Comparison of ENCODE assay signal across 9 mouse cellular contexts in the genomic region with DNA sequence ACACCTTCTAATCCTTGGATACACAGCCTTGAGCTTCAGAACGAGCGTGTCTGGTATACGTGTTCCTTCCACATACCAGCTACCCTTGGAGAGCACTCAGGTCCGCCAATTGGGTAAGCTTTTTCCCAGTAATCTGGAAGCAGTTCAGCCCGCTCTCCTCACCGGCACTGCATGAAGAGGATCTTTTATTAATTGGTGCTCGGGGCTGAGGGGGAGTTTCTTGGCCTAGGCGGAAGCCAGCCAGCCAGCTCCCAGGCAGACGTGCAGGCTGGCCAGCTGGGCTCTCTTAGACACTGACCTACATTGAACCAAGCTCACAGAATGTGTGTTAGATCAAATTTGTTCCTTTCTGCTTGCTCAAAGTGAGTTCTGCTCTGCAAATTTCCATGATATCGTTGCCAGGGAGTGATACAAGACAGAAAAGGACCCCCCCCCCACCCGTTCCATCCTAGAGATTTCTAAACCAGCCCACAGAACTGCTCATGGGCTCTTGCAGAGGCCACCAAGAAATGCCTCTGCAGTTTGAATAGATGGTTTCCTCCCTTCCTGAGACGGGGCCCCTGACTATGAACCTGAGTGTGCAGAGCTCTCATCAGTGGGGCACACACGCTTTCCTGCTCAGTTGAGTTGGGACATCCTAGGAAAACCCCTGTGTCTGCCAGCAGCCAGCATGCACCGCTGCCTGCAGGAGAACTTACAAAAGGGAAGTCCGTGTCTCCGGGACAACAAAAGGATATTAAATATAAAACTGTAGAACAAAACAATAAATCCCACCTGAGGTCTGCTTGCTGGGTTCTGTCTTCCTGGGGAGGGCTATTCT.
DNase-seq lines count a peak whose midpoint lies in the region; ATAC-seq lines count a peak whose summit lies in the region.
"Had no signal": no experiment of that assay in that cellular context is flagged by ENCODE, and none has a peak within 500 bp of the region (broad histone marks: within the 10 kb centered on the region; RNA-seq: fewer than 3 reads in every experiment).

No protein-coding gene starts in this region.

- H3K36me3 ChIP-seq in embryonic facial prominence, embryonic 13.5 days, result no peaks in the 10 kb centered on the region
- no peaks in the 10 kb centered on the region for H3K36me3 ChIP-seq in kidney, embryonic 14.5 days (ENCODE audit: control insufficient read depth, insufficient read depth, low read length)
- no peaks in the 10 kb centered on the region for H3K36me3 ChIP-seq in limb, embryonic 12.5 days
- no peaks in the 10 kb centered on the region for H3K36me3 ChIP-seq in midbrain, embryonic 16.5 days (ENCODE audit: control insufficient read depth, insufficient read depth, low read length)
- H3K36me3 ChIP-seq: liver, embryonic 15.5 days had no signal

- no peak overlapping the region for H3K4me3 ChIP-seq in embryonic facial prominence, embryonic 13.5 days
- H3K4me3 ChIP-seq in kidney, embryonic 14.5 days (ENCODE audit: low read length), result no peak overlapping the region
- H3K4me3 ChIP-seq in limb, embryonic 12.5 days (replicated peaks), result no peak overlapping the region
- no peak overlapping the region for H3K4me3 ChIP-seq in midbrain, embryonic 16.5 days (ENCODE audit: low read depth, low read length)
- H3K4me3 ChIP-seq: liver, embryonic 15.5 days had no signal

- no peaks in the 10 kb centered on the region for H3K9me3 ChIP-seq in embryonic facial prominence, embryonic 13.5 days
- H3K9me3 ChIP-seq in kidney, embryonic 14.5 days (ENCODE audit: control insufficient read depth, low read length), result no peaks in the 10 kb centered on the region
- no peaks in the 10 kb centered on the region for H3K9me3 ChIP-seq in limb, embryonic 12.5 days
- no peaks in the 10 kb centered on the region for H3K9me3 ChIP-seq in midbrain, embryonic 16.5 days (replicated peaks; ENCODE audit: control insufficient read depth, low read length, poor library complexity, severe bottlenecking)
- H3K9me3 ChIP-seq: liver, embryonic 15.5 days had no signal

- H3K9ac ChIP-seq in embryonic facial prominence, embryonic 13.5 days, result no peak overlapping the region
- no peak overlapping the region for H3K9ac ChIP-seq in kidney, embryonic 14.5 days (ENCODE audit: low read depth, low read length)
- no peak overlapping the region for H3K9ac ChIP-seq in limb, embryonic 12.5 days (replicated peaks)
- no peak overlapping the region for H3K9ac ChIP-seq in midbrain, embryonic 16.5 days (ENCODE audit: low read depth, low read length)
- H3K9ac ChIP-seq: liver, embryonic 15.5 days had no signal

- H3K4me1 ChIP-seq in embryonic facial prominence, embryonic 13.5 days, result peaks cover 42% of the 10 kb centered on the region
- H3K4me1 ChIP-seq in kidney, embryonic 14.5 days (ENCODE audit: control insufficient read depth, insufficient read depth, low read length), result peaks cover 4% of the 10 kb centered on the region; the same call in 1 of the 2 replicates
- peaks cover 27% of the 10 kb centered on the region for H3K4me1 ChIP-seq in limb, embryonic 12.5 days (replicated peaks)
- peaks cover 14% of the 10 kb centered on the region; the same call in 1 of the 2 replicates for H3K4me1 ChIP-seq in midbrain, embryonic 16.5 days (ENCODE audit: control insufficient read depth, insufficient read depth, low read length)
- H3K4me1 ChIP-seq: liver, embryonic 15.5 days had no signal

- 42% methylated on average over 16 of the region's 16 CpGs for WGBS in embryonic facial prominence, embryonic 13.5 days
- WGBS in kidney, embryonic 14.5 days, result 51% methylated on average over 16 of the region's 16 CpGs
- WGBS in limb, embryonic 12.5 days, result 55% methylated on average over 16 of the region's 16 CpGs
- WGBS in midbrain, embryonic 16.5 days, result 31% methylated on average over 16 of the region's 16 CpGs

- H3K27me3 ChIP-seq in embryonic facial prominence, embryonic 13.5 days, result no peaks in the 10 kb centered on the region
- no peaks in the 10 kb centered on the region for H3K27me3 ChIP-seq in kidney, embryonic 14.5 days (ENCODE audit: control insufficient read depth, insufficient read depth, low read length)
- no peaks in the 10 kb centered on the region for H3K27me3 ChIP-seq in limb, embryonic 12.5 days
- 0 out of 2 replicates have a peak, but pooled peaks cover 2% of the 10 kb centered on the region for H3K27me3 ChIP-seq in midbrain, embryonic 16.5 days (ENCODE audit: control insufficient read depth, insufficient read depth, low read depth, low read length)
- H3K27me3 ChIP-seq: liver, embryonic 15.5 days had no signal

- H3K4me2 ChIP-seq in embryonic facial prominence, embryonic 13.5 days, result no peak overlapping the region
- no peak overlapping the region for H3K4me2 ChIP-seq in kidney, embryonic 14.5 days (replicated peaks; ENCODE audit: low read depth, low read length)
- no peak overlapping the region for H3K4me2 ChIP-seq in limb, embryonic 12.5 days
- H3K4me2 ChIP-seq in midbrain, embryonic 16.5 days (ENCODE audit: low read length), result no peak overlapping the region
- H3K4me2 ChIP-seq: liver, embryonic 15.5 days had no signal

- ATAC-seq in embryonic facial prominence, embryonic 13.5 days (ENCODE audit: insufficient number of reproducible peaks, insufficient read depth, low FRiP score, low TSS enrichment, low read depth), result no peak
- 0 out of 2 replicates have a peak, but pooled peaks have one; percentile 65 for ATAC-seq in kidney, embryonic 14.5 days (ENCODE audit: low FRiP score, low TSS enrichment)
- ATAC-seq in limb, embryonic 12.5 days (ENCODE audit: insufficient number of reproducible peaks, insufficient read depth, low FRiP score, low TSS enrichment, low read depth), result no peak
- peak; percentile 80 for ATAC-seq in midbrain, embryonic 16.5 days

- peak overlapping the region; percentile 71 for H3K27ac ChIP-seq in embryonic facial prominence, embryonic 13.5 days
- H3K27ac ChIP-seq in kidney, embryonic 14.5 days (ENCODE audit: low read depth, low read length), result peak overlapping the region; percentile 60; the same call in 1 of the 2 replicates
- 0 out of 2 replicates have a peak overlapping the region, but pooled peaks have one; percentile 35 for H3K27ac ChIP-seq in limb, embryonic 12.5 days
- H3K27ac ChIP-seq in midbrain, embryonic 16.5 days (ENCODE audit: low read length), result peak overlapping the region; percentile 23; the same call in 1 of the 2 replicates
- H3K27ac ChIP-seq: liver, embryonic 15.5 days had no signal

- DNase-seq in cerebellum, adult 11 months, result peak; percentile 9
- DNase-seq in heart, adult 9 months (ENCODE audit: low spot score in 2 of 2), result peak; percentile 45 to 50
- peak; percentile 81 for DNase-seq in testis, postnatal 14 days (ENCODE audit: low spot score)
- DNase-seq in thymus, postnatal 4 days, result no peak

Comparison
In these comparisons a context has a peak if more than half of its experiments do, and no peak if none do; other contexts are left out.
1. ATAC-seq: peak in kidney, embryonic 14.5 days (single experiment) and midbrain, embryonic 16.5 days (single experiment); none in embryonic facial prominence, embryonic 13.5 days (single experiment) and limb, embryonic 12.5 days (single experiment).
2. Peak in every context shown above with its lines, with median percentiles within 50 percentile points of each other: H3K27ac ChIP-seq.